Mouse (Mus musculus): ENCODE results near the gene Muc2. TPM values are rescaled to one million over a fixed set of nuclear protein-coding genes. Genes with fewer than 3 reads are reported as not detected.

Muc2 gene
- polyA plus RNA-seq, 1 experiment: 2.3 TPM

DNA sequence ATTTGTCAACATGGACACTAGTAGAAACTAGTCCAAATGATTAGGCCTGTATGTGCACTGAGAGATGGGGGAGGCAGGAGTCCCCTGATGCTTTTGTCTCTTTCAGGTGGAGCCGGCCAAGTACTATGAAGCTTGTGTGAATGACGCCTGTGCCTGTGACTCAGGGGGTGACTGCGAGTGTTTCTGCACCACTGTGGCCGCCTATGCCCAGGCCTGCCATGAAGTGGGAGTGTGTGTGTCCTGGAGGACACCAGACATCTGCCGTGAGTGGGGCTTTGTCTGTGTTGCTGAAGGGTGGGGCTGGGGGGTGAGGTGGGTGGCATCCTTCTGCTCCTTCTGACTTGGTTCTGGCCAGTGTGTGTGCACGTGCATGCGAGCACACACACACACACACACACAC is 113.1 kb downstream of the Muc2 start:
- Histone ChIP-seq H3K4me1 (ENCODE audit: control insufficient read depth, insufficient read depth, low read length) (no peaks in the 10 kb centered on the region), H3K4me3 (ENCODE audit: low read depth, low read length) (no peak overlapping the region), H3K36me3 (ENCODE audit: control insufficient read depth, insufficient read depth, low read length, poor library complexity, severe bottlenecking) (no peaks in the 10 kb centered on the region), H3K27me3 (ENCODE audit: control insufficient read depth, insufficient read depth, low read length, poor library complexity, severe bottlenecking) (no peaks in the 10 kb centered on the region), H3K27ac (ENCODE audit: insufficient read depth, low read length) (no peak overlapping the region), H3K9ac (ENCODE audit: low read depth, poor library complexity, severe bottlenecking) (no peak overlapping the region), H3K9me3 (replicated peaks; ENCODE audit: control insufficient read depth, insufficient read depth, low read length, poor library complexity, severe bottlenecking) (no peaks in the 10 kb centered on the region)
- TF ChIP-seq POLR2A (IDR thresholded peaks at IDR 0.05; ENCODE audit: insufficient read depth, low read length): no peak

Other genes with a start within 250 kb of the Muc2 start
- gene Pidd1, start 246.3 kb upstream of the Muc2 start, polyA plus RNA-seq (2011; ENCODE audit: insufficient read depth, insufficient read length, low read depth, missing spikeins): 22.1 and 27.6 TPM in 2 replicates
- gene Rplp2, start 243.0 kb upstream of the Muc2 start, polyA plus RNA-seq (2011; ENCODE audit: insufficient read depth, insufficient read length, low read depth, missing spikeins): 2,328 and 2,759 TPM in 2 replicates
- 33.3 and 43.5 TPM in 2 replicates for gene Pnpla2, start 235.1 kb upstream of the Muc2 start, polyA plus RNA-seq (2011; ENCODE audit: insufficient read depth, insufficient read length, low read depth, missing spikeins)
- gene Cracr2b, start 229.2 kb upstream of the Muc2 start, polyA plus RNA-seq (2011; ENCODE audit: insufficient read depth, insufficient read length, low read depth, missing spikeins): 13.5 and 14.0 TPM in 2 replicates
- 99.0 and 107 TPM in 2 replicates for gene Cd151, start 222.9 kb upstream of the Muc2 start, polyA plus RNA-seq (2011; ENCODE audit: insufficient read depth, insufficient read length, low read depth, missing spikeins)
- gene Polr2l, start 215.2 kb upstream of the Muc2 start, polyA plus RNA-seq (2011; ENCODE audit: insufficient read depth, insufficient read length, low read depth, missing spikeins): 12.1 and 15.3 TPM in 2 replicates
- gene Tspan4, start 215.1 kb upstream of the Muc2 start, polyA plus RNA-seq (2011; ENCODE audit: insufficient read depth, insufficient read length, low read depth, missing spikeins): 37.4 and 39.9 TPM in 2 replicates
- gene Chid1, start 150.5 kb upstream of the Muc2 start, polyA plus RNA-seq (2011; ENCODE audit: insufficient read depth, insufficient read length, low read depth, missing spikeins): 14.9 and 16.7 TPM in 2 replicates
- gene Ap2a2, start 128.2 kb upstream of the Muc2 start, polyA plus RNA-seq (2011; ENCODE audit: insufficient read depth, insufficient read length, low read depth, missing spikeins): 102 and 108 TPM in 2 replicates
- not detected in 2 replicates for gene Muc6, start 35.0 kb upstream of the Muc2 start, polyA plus RNA-seq (2011; ENCODE audit: insufficient read depth, insufficient read length, low read depth, missing spikeins)
- not detected in 2 replicates for gene Muc5ac, start 98.6 kb downstream of the Muc2 start, polyA plus RNA-seq (2011; ENCODE audit: insufficient read depth, insufficient read length, low read depth, missing spikeins)
- not detected in 2 replicates for gene Muc5b, start 148.7 kb downstream of the Muc2 start, polyA plus RNA-seq (2011; ENCODE audit: insufficient read depth, insufficient read length, low read depth, missing spikeins)
- 44.9 and 47.1 TPM in 2 replicates for gene Tollip, start 228.2 kb downstream of the Muc2 start, polyA plus RNA-seq (2011; ENCODE audit: insufficient read depth, insufficient read length, low read depth, missing spikeins)